Mouse (Mus musculus): ENCODE measurements at regions not wholly inside any gene's neighbourhood (a gene's known extent, or its start where the extent isn't known, plus 50 kb on each side); places are given as distances from the start of the nearest gene placed in this dataset.
A peak's percentile ranks its signal among the peaks of the same experiment; 100 is the strongest.
"Not testable (repeated sequence)": the region's sequence is repeated elsewhere in the genome, so short reads cannot be mapped to it uniquely, and the experiment has no call there.

DNA sequence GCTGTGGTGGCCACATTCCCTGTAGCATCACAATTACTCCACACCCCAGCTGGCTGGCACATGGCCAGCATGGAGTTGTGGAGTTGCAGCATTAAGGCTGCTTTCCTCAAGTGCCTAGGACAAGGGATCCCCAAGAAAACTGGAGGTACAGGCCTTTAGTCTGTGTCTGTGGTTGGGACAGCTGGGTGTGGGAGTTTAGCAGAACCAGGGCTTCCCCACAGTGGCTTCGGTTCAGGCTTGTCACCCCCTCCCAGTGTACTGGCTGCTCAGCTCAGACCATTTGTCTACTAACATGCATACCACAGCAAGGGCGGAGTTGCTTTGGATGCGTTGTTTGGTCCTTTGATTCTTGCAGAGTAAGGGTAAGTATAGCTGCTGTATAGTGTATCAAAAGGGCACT lies 79.1 kb upstream of the Neurl1b start:
- no peak for DNase-seq

DNA sequence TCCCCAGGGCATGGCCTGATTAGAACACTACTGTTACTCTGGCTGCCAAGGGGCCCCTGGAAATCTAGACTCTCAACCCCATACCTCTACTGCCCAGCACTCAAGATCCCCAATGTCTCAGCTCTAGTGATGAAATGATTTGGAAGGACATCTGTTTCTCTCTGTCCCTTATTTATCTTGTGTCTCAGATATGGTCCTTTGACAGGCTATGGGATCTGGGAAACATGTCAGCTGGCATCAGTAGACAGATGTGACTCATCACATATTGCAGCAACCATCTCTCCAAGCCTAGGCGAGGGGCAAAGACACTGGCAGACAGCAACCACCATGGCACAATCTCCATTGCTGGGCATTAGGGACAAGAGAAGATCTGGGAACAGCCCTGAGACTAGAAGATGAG lies 78.6 kb upstream of the Neurl1b start:
- DNase-seq: no peak

DNA sequence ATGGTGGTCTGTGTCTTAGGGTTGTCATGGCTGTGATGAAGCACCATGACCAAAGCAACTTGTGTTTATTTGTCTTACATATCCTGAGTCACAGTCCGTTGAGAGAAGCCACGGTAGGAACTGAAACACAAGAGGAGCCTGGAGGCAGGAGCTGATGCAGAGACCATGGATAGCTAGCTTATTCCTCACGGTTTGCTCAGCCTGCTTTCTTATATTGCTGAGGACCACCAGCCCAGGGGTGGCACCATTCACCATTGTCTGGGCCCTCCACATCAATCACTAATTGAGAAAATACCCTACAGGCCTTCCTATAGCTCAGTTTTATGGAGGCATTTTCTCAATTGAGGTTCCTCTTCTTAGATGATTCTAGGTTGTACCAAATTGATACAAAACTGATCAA lies 77.5 kb upstream of the Neurl1b start:
- DNase-seq: no peak

DNA sequence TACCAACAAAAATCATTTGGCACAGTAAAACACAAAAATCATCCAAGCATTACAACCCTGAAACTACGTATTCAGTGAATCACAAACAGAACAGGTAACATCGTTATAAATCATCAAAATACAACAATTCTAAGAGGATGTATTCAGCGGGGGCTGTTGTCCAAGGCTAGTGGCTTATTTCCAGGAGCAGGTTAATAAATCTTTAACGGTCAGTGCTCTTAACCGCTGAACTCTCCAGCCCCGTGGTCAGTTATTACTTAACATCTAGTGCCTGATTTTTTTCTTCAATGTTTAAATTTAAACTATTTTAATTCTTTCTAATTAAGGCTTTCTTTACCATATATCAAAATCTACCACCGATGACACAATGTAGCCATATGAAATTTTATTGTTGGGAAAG lies 69.2 kb upstream of the Neurl1b start:
- not testable (repeated sequence) for DNase-seq

DNA sequence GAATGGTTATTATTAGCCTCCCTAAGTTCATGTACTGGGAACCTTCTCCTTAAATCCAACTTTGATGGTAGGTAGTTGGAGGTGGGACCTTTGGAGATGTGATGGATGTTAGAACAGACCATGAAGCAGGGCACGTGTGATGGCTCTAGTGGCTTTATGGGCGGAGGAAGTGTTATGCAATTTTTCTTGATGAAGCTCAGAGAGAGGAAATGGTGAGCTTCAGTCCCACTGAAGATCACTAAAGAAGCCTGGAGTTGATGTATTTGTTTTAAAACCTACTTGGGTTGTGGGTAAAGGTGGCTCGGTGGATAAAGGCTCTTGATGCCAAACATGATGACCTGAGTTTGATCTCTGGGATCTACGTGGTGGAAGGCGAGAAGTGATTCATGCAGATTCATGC lies 66.5 kb upstream of the Neurl1b start:
- DNase-seq: no peak

DNA sequence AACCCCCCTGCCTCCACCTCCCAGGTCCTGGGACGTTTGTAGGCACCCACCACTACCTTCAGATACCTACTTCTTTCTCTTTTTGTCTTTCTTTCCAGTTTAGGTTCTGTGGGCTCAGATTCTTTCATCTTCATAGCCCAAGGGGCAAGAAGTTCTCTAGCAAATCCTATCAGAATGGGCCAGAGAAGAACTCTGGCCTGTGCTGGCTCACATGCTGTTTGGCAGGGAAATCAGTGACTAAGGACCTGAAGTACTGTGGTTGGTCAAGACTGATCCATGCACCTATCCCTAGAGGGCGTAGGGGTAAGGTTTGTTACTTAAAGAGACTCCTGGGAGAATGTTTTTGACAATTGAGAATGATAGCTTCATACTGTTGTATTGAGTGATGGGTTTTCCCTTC lies 64.9 kb upstream of the Neurl1b start:
- no peak for DNase-seq

DNA sequence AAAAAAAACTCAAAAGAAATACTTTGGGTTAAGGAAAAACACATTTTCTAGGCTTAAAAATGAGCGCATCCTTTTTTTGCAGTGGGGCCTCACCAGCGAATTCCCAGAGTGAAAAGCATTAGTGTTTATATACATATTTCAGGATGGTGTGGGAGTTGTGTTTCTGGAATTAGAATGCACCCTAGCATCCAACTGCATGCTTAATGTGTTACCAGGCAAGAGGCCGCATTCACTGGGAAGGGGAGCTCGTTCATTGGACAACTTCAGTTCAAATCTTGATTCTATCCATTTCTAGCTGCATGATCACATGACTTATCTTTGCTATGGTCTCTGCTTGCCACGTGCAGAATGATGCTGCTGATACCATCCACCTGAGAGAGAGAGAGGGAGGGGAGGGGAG lies 64.4 kb upstream of the Neurl1b start:
- DNase-seq: no peak

DNA sequence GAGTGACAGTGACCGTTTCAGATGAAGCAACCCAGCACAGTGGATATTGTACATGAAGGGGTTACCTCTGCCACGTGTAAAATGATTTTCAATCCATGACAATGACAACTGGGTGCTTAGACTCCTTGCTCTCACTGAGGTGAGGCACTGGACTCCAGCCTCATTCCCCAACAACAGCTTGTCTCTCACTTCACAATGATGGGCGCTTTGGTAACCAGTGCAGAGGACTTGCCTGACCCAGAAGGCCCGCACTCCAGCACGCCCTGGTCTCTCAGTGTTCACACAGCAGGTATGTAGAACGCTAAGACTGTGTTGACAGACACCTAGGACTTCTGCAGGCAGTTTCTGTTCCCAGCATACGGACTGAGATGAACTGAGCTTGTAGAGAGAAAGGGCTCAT lies 62.6 kb upstream of the Neurl1b start:
- DNase-seq: no peak

DNA sequence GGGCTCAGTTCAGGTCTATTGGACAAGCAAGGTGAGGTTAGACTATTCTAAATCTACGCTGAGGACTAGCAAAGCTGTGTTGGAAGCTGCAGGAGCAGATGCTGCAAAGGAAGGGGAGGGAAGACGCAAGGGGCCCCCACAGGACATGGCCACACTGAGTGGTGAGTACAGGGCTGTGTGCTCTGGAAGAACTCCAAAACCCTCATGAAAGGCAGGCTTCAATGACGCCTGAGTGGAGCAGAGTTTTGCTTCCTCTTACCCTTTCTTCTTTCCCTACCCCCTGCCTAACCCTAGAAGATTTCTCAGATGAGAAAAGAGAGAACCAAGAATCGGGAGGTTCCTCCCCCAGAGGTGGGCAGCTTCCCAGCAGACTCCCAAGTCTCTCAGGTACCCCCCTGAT lies 61.9 kb upstream of the Neurl1b start:
- no peak for DNase-seq

DNA sequence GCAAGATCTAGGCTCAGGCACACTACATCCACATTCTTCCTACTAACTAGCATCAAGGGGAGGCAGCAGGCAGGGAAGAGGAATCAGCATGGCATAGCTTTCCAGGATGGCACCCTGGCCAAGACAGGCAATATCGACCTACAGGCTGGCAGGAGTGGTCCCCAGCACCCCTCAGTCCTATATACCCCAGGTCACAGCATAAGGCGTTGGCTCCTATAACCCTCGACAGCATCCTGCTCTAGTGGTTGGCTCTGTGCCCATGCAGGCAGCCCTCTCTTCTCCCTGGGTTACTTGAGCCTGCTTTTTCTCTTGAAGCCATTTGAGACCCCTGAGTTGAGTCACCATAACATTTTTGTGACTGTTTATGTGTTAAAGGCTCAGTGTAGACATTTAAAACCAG lies 60.2 kb upstream of the Neurl1b start:
- DNase-seq: no peak

DNA sequence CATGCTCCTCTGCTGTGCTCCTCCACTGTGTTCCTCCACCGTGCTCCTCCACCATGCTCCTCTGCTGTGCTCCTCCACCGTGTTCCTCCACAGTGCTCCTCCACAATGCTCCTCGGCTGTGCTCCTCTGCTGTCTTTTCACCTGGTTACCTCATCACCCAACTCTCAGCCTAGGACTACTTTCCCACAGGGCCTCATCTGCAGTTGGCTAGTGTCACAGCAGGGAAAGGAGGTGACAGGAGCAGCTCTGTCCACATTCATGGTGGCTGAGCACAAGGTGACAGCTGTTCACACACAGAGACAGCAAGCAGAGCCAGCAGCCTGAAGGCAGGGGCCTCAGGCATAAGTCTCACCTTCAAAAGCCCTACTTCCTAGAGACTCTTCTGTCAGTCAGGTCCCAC lies 59.3 kb upstream of the Neurl1b start:
- peak in 1 of 2 experiments; percentile 25 for DNase-seq

DNA sequence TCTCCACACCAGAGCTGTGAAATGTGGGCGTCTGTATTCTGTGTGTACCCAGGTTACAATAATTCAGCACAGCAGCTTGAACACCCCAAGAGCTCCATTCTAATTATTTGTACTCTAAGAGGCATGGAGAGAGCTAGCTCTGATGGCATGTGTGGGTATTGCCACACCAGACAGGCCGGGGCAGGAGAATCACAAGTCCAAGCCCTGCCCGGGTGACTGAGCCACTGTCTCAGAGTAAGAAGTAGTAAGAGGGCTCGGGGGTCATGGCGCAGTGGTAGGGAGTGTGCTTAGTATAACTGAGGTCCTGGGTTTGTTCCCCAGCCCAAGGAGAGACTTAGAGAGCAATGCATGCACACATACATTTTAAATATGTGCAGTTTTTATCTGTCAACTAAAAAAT lies 57.7 kb upstream of the Neurl1b start:
- no peak for DNase-seq

DNA sequence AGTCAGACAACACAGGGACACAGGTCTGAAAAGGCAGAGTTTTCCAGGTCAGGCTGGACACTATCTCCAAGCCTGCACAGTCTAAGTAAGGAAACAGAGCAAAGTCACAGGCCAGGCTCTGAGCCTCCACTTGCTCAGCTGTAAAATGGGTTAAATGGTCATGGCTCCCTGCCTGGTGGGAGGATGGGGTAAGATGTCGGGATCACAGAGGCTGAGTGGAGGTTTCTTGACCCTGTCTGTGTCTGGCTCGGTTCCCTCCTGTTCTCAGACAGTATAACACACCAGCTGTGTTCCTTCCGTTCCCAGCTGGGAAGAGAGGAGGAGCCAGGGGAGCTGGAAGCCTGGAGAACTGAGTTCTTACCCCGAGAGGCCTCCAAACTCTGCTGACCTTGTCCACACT lies 56.8 kb upstream of the Neurl1b start:
- no peak for DNase-seq

DNA sequence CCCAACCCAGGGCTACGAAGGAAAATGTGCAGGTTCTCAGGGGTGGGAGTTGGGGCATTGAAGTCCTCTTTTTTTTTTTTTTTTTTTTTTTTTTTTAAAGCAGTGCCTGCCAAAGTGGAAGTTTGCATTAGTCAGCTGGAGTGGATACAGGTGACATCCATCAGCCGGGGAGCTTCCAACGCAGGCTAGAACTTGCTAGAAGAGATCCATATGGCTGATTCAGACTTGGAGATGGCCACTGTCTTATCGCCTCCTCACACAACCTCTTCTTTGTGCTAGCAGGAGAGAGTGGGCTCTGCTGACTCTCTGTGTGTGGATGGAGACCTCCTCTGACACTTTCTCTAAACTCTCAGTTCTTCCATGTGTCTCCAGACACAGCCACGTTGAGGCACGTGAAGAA lies 53.9 kb upstream of the Neurl1b start:
- no peak for DNase-seq

DNA sequence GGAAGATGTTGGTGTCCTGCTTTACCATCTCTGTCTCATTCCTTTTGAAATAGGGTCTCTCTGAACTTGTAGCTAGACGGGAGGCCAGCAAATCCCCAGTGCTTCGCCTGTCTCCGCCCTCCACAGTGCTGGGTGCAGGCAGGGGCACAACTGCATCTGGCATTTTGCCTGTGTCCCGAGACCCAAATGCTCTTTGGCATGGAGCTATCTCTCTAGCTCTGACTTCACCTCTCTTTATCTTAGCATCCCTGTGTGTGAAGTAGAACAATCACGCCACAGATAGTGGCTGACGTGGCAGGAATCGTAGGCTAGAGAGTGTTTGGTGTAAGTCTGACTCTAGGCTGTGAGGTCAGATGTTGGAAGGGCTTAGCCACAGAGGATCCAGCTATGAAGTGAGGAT lies 53.2 kb upstream of the Neurl1b start:
- no peak for DNase-seq

DNA sequence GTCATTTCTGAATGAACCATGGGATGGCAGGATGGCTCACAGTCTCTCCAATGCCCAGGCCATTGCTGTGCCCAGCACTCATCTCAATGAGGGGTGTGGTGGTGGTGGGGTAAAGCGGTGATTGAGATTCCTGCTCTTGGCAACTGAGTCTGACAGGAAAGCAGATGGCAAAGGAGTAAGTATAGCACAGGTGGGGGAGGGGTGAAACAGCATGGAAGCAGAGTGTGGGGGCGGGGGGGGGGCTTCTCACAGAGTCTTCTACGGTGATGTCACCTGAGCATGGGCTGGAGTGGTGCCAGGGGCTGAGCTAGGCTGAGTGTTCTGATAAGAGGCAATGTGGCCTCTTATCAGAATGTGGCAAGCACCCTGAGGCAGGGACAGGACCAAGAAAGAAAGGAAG lies 52.6 kb upstream of the Neurl1b start:
- DNase-seq: peak in 1 of 2 experiments; percentile 5

DNA sequence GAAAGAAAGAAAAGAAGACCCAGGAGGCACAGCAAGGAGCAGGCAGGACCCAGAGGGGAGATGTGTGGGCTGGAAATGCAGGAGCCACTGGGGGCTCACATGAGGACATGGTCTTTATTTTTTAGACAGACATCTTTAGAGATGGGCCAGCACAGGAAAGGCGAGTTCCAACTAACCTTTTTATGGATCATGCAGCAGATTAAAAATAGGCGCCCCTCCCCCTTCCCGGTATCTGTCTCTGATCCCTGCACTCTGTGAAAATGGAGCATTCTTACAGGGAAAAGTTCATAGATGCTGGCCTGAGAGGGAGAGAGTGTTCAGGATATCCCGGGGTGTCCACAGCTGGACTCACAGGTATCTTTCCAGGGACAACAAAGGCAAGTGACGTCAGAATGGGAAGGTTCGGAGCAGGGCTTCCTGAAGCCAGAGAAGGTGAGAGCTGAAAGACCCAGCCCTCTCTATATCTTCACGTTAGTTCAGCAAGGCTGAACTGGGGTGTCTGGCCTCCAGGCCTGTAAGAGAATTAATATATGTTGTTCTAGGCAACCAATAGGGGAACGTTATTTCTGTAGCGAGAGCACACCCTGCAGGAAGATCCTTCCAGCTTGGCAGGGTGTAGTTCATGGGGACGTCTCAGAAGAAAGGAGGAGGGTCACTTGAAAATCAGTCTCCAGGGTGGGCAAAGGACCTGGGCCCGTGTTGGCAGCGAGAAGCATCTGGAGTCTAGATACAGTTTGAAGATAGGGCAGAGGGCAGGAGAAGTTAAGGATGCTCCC lies 51.9 kb upstream of the Neurl1b start:
- DNase-seq: peak in 1 of 2 experiments; percentile 4

DNA sequence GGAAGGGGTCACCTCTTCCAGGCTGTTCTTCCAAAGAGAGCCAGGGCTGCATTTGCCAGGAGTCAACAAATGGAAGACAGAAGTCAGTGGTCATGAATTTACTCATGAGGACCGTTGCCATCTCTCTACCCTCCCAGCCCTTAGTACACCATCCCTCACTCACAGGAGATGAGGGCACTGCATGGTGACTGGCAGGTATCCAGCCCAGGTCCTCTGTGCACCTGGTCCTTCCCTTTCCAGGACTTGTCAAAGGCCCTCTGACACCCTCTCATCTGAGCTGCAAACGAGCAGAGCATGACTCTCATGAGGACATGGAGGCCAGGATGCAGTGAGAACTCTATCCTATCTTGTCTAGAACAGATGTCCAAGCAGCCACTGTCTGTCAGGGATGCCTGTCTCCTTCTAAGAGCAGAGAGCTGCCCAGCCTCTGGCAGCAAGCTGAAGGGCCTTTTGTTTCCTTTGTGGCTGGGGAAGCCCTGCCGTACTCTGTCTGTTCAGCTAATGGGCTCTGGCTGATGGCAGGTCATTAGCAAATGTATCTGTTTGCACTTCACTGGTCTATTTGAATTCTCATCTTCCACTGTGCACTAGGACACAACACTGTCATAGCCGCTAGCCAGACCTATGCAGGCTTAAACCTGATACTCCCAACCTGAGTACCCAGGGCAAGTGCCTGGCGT lies 50.6 kb upstream of the Neurl1b start:
- DNase-seq: no peak

Measured in thymus, postnatal 36 days (tissue).